Mouse (Mus musculus) ES-Bruce4 (cell line): ENCODE data around the gene Arhgef12.

ENCODE experiments used
- CTCF ChIP-seq: IDR thresholded peaks from one replicate; pipeline ENCODE4 v1.8.1; 2011; ENCODE audit warnings: low read depth, low read length
- POLR2A ChIP-seq: IDR thresholded peaks from one replicate; pipeline ENCODE4 v1.8.1; 2011; ENCODE audit warnings: low read length; ENCODE audit not compliant: insufficient read depth

DNA sequence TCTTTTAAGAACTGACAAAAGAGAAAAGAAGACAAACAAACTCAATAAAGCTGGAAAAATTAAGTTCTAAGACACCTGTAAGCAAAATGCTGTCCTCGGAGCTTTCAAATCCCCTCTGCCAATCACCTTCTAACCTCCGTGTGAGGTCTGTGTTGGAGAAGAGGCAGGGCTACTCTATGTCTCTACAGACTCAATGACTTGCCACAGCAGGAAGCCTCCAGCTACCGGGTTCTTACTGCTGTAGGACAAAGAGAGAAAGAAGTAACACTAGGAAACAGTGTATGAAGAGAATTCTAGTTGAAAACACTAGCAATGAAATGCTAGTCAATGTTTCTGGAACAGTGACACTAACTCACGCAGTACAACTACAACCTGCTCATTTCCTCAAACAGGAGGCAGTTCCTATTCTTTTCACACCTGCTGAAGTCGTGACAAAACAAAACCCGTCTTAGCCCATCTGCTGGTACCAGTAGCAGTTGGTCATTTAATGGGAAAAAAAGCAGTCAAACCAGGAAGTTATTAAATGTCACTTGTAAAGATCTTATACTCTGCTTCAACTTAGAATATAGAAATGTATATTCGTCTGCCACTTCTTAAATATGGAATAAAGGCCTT, 23.5 kb downstream of the Arhgef12 start:
- TF ChIP-seq CTCF: no peak
- TF ChIP-seq POLR2A: no peak
